Mouse (Mus musculus) heart, adult 2 months (tissue): ENCODE measurements around the gene Atp6v1g2.

Source experiments
- CTCF ChIP-seq: fragments of 200-600 bp; IDR thresholded peaks from 2 replicates; pipeline ENCODE4 v1.8.1; 2022; ENCODE audit warnings: antibody characterized with exemption, mild to moderate bottlenecking, moderate library complexity
- POLR2A ChIP-seq: fragments of 200-500 bp; IDR thresholded peaks from 2 replicates; pipeline ENCODE4 v1.6.1; 2011; ENCODE audit warnings: mild to moderate bottlenecking, low read depth, low read length, control low read depth; ENCODE audit not compliant: insufficient read depth

DNA sequence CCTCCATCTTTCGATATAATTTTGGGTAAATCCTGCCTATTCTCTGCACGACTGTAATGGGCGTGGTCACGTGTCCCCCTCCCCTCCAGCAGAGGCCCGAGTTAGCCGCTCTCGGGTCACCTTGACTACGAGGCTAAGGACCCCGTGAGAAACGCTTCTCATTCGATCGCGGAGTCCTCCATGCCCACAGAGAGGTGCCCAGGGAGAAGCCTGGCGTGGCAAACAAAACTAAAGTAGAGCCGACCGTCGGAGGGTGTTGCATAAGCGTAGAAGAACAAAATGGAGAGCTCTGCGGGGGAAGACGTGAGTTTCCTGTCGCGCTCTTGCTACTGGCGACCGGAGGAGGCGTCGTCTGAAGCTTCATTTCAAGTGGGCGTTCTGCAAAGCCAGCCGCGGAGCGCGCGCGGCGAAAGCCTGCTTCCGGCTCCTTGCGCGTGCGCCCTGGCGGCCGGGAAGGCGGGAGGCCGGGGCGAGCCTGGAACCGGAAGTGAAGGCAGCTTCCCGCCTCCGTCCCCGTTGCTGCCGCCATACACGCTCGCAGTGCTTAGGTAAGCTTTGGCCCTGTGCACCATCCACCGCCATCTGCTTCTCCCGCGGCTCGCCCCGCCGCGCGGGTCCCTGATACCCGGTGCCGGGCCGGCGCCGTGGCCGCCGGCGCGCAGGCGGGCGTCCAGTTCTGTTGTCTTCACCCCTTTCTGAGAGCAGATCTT is 8.0 kb downstream of the Atp6v1g2 start, which contains the start of gene Ddx39b:
- TF ChIP-seq CTCF, result peak; percentile 36
- TF ChIP-seq POLR2A, result peak; percentile 90
